Mouse (Mus musculus): Measurements from ENCODE around the gene Krt17. TPM values are rescaled to one million over a fixed set of nuclear protein-coding genes. Genes with fewer than 3 reads are reported as not detected.

The Krt17 gene
- total and polyA plus RNA-seq, 2 experiments: not detected

GRCm38 (mm10) chr11:100284988-100285387 lies 24.2 kb upstream of the Krt17 start:
- no peak overlapping the region for H3K27ac ChIP-seq (replicated peaks; ENCODE audit: insufficient read depth, low read depth, low read length)
- H3K9ac ChIP-seq (ENCODE audit: low read depth, low read length): no peak overlapping the region

GRCm38 (mm10) chr11:100282549-100282948 lies 21.7 kb upstream of the Krt17 start:
- Histone ChIP-seq H3K79me2 (ENCODE audit: control insufficient read depth, insufficient read depth, low read length) (no peaks in the 10 kb centered on the region), H3K4me3 (ENCODE audit: insufficient read depth, low read depth, low read length) (no peak overlapping the region), H3K27ac (replicated peaks; ENCODE audit: insufficient read depth, low read depth, low read length) (no peak overlapping the region), H3K9ac (ENCODE audit: low read depth, low read length) (no peak overlapping the region), H3K27me3 (ENCODE audit: control insufficient read depth, insufficient read depth, low read length) (no peaks in the 10 kb centered on the region), H3K4me1 (ENCODE audit: control insufficient read depth, insufficient read depth, low read length) (no peaks in the 10 kb centered on the region), H3K36me3 (ENCODE audit: control insufficient read depth, insufficient read depth, low read length) (no peaks in the 10 kb centered on the region)
- peak; percentile 97 for TF ChIP-seq CTCF (IDR thresholded peaks at IDR 0.05; ENCODE audit: low read depth, low read length)
- TF ChIP-seq POLR2A (IDR thresholded peaks at IDR 0.05; ENCODE audit: extremely low read depth, insufficient read depth, low read length): no peak
- peak; percentile 43 for DNase-seq (ENCODE audit: extremely low read depth, low read depth, low spot score)
- 19% methylated on average over 10 of the region's 10 CpGs for whole genome bisulfite sequencing

More at GRCm38 (mm10) chr11:100284988-100285387, 24.2 kb upstream of the Krt17 start:
- no peak for DNase-seq (ENCODE audit: extremely low read depth, low read depth, low spot score)
- Histone ChIP-seq H3K79me2 (ENCODE audit: control insufficient read depth, insufficient read depth, low read length) (no peaks in the 10 kb centered on the region), H3K4me1 (ENCODE audit: control insufficient read depth, insufficient read depth, low read length) (no peaks in the 10 kb centered on the region), H3K36me3 (ENCODE audit: control insufficient read depth, insufficient read depth, low read length) (no peaks in the 10 kb centered on the region), H3K27me3 (ENCODE audit: control insufficient read depth, insufficient read depth, low read length) (no peaks in the 10 kb centered on the region), H3K4me3 (ENCODE audit: insufficient read depth, low read depth, low read length) (no peak overlapping the region)
- no peak for TF ChIP-seq POLR2A (IDR thresholded peaks at IDR 0.05; ENCODE audit: extremely low read depth, insufficient read depth, low read length)
- TF ChIP-seq CTCF (IDR thresholded peaks at IDR 0.05; ENCODE audit: low read depth, low read length): no peak
- WGBS: 87% methylated on average over 4 of the region's 4 CpGs

GRCm38 (mm10) chr11:100281596-100282544 lies 21.0 kb upstream of the Krt17 start:
- Histone ChIP-seq H3K27me3 (ENCODE audit: control insufficient read depth, insufficient read depth, low read length) (no peaks in the 10 kb centered on the region), H3K79me2 (ENCODE audit: control insufficient read depth, insufficient read depth, low read length) (no peaks in the 10 kb centered on the region), H3K36me3 (ENCODE audit: control insufficient read depth, insufficient read depth, low read length) (no peaks in the 10 kb centered on the region), H3K4me3 (ENCODE audit: insufficient read depth, low read depth, low read length) (no peak overlapping the region), H3K4me1 (ENCODE audit: control insufficient read depth, insufficient read depth, low read length) (no peaks in the 10 kb centered on the region), H3K27ac (replicated peaks; ENCODE audit: insufficient read depth, low read depth, low read length) (no peak overlapping the region), H3K9ac (ENCODE audit: low read depth, low read length) (no peak overlapping the region)
- 26% methylated on average over 11 of the region's 11 CpGs for WGBS
- DNase-seq (ENCODE audit: extremely low read depth, low read depth, low spot score): peak; percentile 61
- TF ChIP-seq POLR2A (IDR thresholded peaks at IDR 0.05; ENCODE audit: extremely low read depth, insufficient read depth, low read length): no peak
- peak; percentile 64 for TF ChIP-seq CTCF (IDR thresholded peaks at IDR 0.05; ENCODE audit: low read depth, low read length)

- no peaks in the 10 kb centered on the region for H3K79me2 ChIP-seq (ENCODE audit: control insufficient read depth, insufficient read depth, low read length)
These were observed 17.9 kb upstream of the Krt17 start for GRCm38 (mm10) chr11:100278759-100279158.

GRCm38 (mm10) chr11:100277726-100278480 lies 17.1 kb upstream of the Krt17 start:
- no peaks in the 10 kb centered on the region for H3K27me3 ChIP-seq (ENCODE audit: control insufficient read depth, insufficient read depth, low read length)
- no peaks in the 10 kb centered on the region for H3K36me3 ChIP-seq (ENCODE audit: control insufficient read depth, insufficient read depth, low read length)
- no peak overlapping the region for H3K4me3 ChIP-seq (ENCODE audit: insufficient read depth, low read depth, low read length)
- TF ChIP-seq CTCF (IDR thresholded peaks at IDR 0.05; ENCODE audit: low read depth, low read length): no peak
- TF ChIP-seq POLR2A (IDR thresholded peaks at IDR 0.05; ENCODE audit: extremely low read depth, insufficient read depth, low read length): no peak
- no peaks in the 10 kb centered on the region for H3K79me2 ChIP-seq (ENCODE audit: control insufficient read depth, insufficient read depth, low read length)
- no peak for DNase-seq (ENCODE audit: extremely low read depth, low read depth, low spot score)
- no peak overlapping the region for H3K27ac ChIP-seq (replicated peaks; ENCODE audit: insufficient read depth, low read depth, low read length)
- H3K4me1 ChIP-seq (ENCODE audit: control insufficient read depth, insufficient read depth, low read length): no peaks in the 10 kb centered on the region
- WGBS: 39% methylated on average over 15 of the region's 15 CpGs
- H3K9ac ChIP-seq (ENCODE audit: low read depth, low read length): no peak overlapping the region

More at GRCm38 (mm10) chr11:100278759-100279158, 17.9 kb upstream of the Krt17 start:
- TF ChIP-seq POLR2A (IDR thresholded peaks at IDR 0.05; ENCODE audit: extremely low read depth, insufficient read depth, low read length) (no peak), CTCF (IDR thresholded peaks at IDR 0.05; ENCODE audit: low read depth, low read length) (no peak)
- no peaks in the 10 kb centered on the region for H3K4me1 ChIP-seq (ENCODE audit: control insufficient read depth, insufficient read depth, low read length)
- no peaks in the 10 kb centered on the region for H3K27me3 ChIP-seq (ENCODE audit: control insufficient read depth, insufficient read depth, low read length)
- no peak for DNase-seq (ENCODE audit: extremely low read depth, low read depth, low spot score)
- H3K4me3 ChIP-seq (ENCODE audit: insufficient read depth, low read depth, low read length): no peak overlapping the region
- no peak overlapping the region for H3K27ac ChIP-seq (replicated peaks; ENCODE audit: insufficient read depth, low read depth, low read length)
- 69% methylated on average over 5 of the region's 5 CpGs for WGBS
- no peak overlapping the region for H3K9ac ChIP-seq (ENCODE audit: low read depth, low read length)
- no peaks in the 10 kb centered on the region for H3K36me3 ChIP-seq (ENCODE audit: control insufficient read depth, insufficient read depth, low read length)

Measured in liver, adult 2 months (tissue).